Comparison of ENCODE assay signal across 26 mouse cellular contexts in the genomic region with DNA sequence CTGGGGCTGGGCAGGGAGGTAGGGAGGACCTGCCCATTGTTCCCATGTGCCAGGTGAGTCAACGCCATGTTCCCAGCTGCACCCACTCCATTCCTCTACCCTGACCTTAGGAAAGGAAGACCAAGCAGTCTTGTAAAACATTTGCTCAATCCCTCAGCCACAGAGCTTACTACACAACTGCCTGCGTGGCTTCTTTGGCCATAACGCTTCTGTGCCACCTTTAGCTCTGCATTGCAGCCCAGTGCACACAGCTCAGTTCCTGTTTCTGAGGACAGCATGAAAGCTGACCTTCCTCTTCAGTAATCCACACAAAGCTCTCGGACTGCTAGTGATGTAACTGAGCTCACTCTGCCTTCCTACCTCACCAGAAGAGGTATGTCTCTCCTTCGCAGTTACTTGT. TPM values are rescaled to one million over a fixed set of nuclear protein-coding genes. Genes with fewer than 3 reads are reported as not detected.
A peak's percentile ranks its signal among the peaks of the same experiment; 100 is the strongest.
DNase-seq lines count a peak whose midpoint lies in the region; ATAC-seq and TF ChIP-seq lines count a peak whose summit lies in the region.
"Had no signal": no experiment of that assay in that cellular context is flagged by ENCODE, and none has a peak within 500 bp of the region (broad histone marks: within the 10 kb centered on the region; RNA-seq: fewer than 3 reads in every experiment).

No protein-coding gene starts in this region.

- no peak overlapping the region for H3K27ac ChIP-seq in liver, adult 2 months (replicated peaks; ENCODE audit: insufficient read depth, low read depth, low read length)
- H3K27ac ChIP-seq in liver, embryonic 11.5 days (ENCODE audit: low read depth, low read length): no peak overlapping the region
- H3K27ac ChIP-seq in spleen, adult 2 months (ENCODE audit: insufficient read depth, low read length): peak overlapping the region; percentile 43
- H3K27ac ChIP-seq: gastrocnemius, adult 2 months; heart, embryonic 15.5 days; hindbrain, postnatal 0 days; kidney, postnatal 0 days; liver, embryonic 13.5 days; midbrain, embryonic 15.5 days; neural tube, embryonic 15.5 days; stomach, embryonic 15.5 days had no signal

- no peak for TF ChIP-seq CTCF in liver, adult 2 months (IDR thresholded peaks at IDR 0.05; ENCODE audit: low read depth, low read length)
- TF ChIP-seq CTCF in spleen, adult 2 months (IDR thresholded peaks at IDR 0.05; ENCODE audit: extremely low read depth, insufficient read depth, insufficient read length, insufficient replicate concordance): no peak

- 94% methylated on average over 5 of the region's 5 CpGs for WGBS in liver, adult 2 months
- 77% methylated on average over 5 of the region's 5 CpGs for WGBS in liver, embryonic 11.5 days
- 52% methylated on average over 5 of the region's 5 CpGs for WGBS in spleen, adult 2 months

- H3K4me2 ChIP-seq in liver, embryonic 11.5 days: no peak overlapping the region
- H3K4me2 ChIP-seq: heart, embryonic 15.5 days; liver, embryonic 13.5 days; midbrain, embryonic 15.5 days; neural tube, embryonic 15.5 days; stomach, embryonic 15.5 days had no signal

- no peaks in the 10 kb centered on the region for H3K79me2 ChIP-seq in liver, adult 2 months (ENCODE audit: control insufficient read depth, insufficient read depth, low read length)

- no peak for ATAC-seq in liver, embryonic 11.5 days (replicated peaks; ENCODE audit: low FRiP score)
- no peak for ATAC-seq in CD4-positive, CD25-positive, alpha-beta regulatory T cell, adult 4 months
- ATAC-seq: hindbrain, postnatal 0 days; intestine, postnatal 0 days; midbrain, embryonic 15.5 days had no signal

- H3K9ac ChIP-seq in liver, adult 2 months (ENCODE audit: low read depth, low read length): no peak overlapping the region
- no peak overlapping the region for H3K9ac ChIP-seq in liver, embryonic 11.5 days (ENCODE audit: low read depth, low read length)
- H3K9ac ChIP-seq: heart, embryonic 15.5 days; liver, embryonic 13.5 days; midbrain, embryonic 15.5 days; neural tube, embryonic 15.5 days; stomach, embryonic 15.5 days had no signal

- no peaks in the 10 kb centered on the region for H3K27me3 ChIP-seq in liver, adult 2 months (ENCODE audit: control insufficient read depth, insufficient read depth, low read length)
- H3K27me3 ChIP-seq in liver, embryonic 11.5 days (replicated peaks; ENCODE audit: control insufficient read depth, insufficient read depth, low read length): no peaks in the 10 kb centered on the region
- H3K27me3 ChIP-seq in spleen, adult 2 months (ENCODE audit: control insufficient read depth, insufficient read depth, low read length): no peaks in the 10 kb centered on the region
- no peaks in the 10 kb centered on the region for H3K27me3 ChIP-seq in splenic B cell, adult 2 months (ENCODE audit: control insufficient read depth, insufficient read depth, low read length, poor library complexity, severe bottlenecking)
- H3K27me3 ChIP-seq: heart, embryonic 15.5 days; liver, embryonic 13.5 days; midbrain, embryonic 15.5 days; neural tube, embryonic 15.5 days; stomach, embryonic 15.5 days had no signal

- peak; percentile 12 for DNase-seq in liver, adult 2 months (ENCODE audit: extremely low read depth, low read depth, low spot score)
- DNase-seq in liver, embryonic 11.5 days (ENCODE audit: low spot score): no peak
- peak in 1 of 2 experiments; percentile 37 for DNase-seq in spleen, adult 2 months (ENCODE audit: low read depth in 1 of 2, low spot score in 2 of 2)
- DNase-seq in spleen, adult 12 weeks (ENCODE audit: low spot score): no peak
- peak; percentile 44 to 49 for DNase-seq in lung, postnatal 4 days
- DNase-seq in splenic B cell, adult 2 months (ENCODE audit: low read depth, low spot score): peak; percentile 65
- no peak for DNase-seq in layer of hippocampus, adult 8-10 months (ENCODE audit: low spot score in 2 of 2)
- DNase-seq: adrenal gland, postnatal 36 days; cerebellum, adult 2 months; cerebellum, postnatal 36 days; gastrocnemius, adult 2 months; heart, adult 11 months; heart, postnatal 4 days; left cerebral cortex, postnatal 4 days; liver, embryonic 13.5 days; right cerebral cortex, postnatal 4 days; thymus, adult 18-20 months; thymus, postnatal 4 days had no signal

- no peaks in the 10 kb centered on the region for H3K4me1 ChIP-seq in liver, adult 2 months (ENCODE audit: control insufficient read depth, insufficient read depth, low read length)
- peaks cover 5% of the 10 kb centered on the region; the same call in 1 of the 2 replicates for H3K4me1 ChIP-seq in liver, embryonic 11.5 days (replicated peaks; ENCODE audit: control insufficient read depth, insufficient read depth, low read length)
- H3K4me1 ChIP-seq in spleen, adult 2 months (ENCODE audit: control insufficient read depth, insufficient read depth, insufficient read length): peaks cover 3% of the 10 kb centered on the region; the same call in 1 of the 2 replicates
- H3K4me1 ChIP-seq: heart, embryonic 15.5 days; midbrain, embryonic 15.5 days; neural tube, embryonic 15.5 days; stomach, embryonic 15.5 days had no signal

- H3K36me3 ChIP-seq in liver, adult 2 months (ENCODE audit: control insufficient read depth, insufficient read depth, low read length): peaks cover 49% of the 10 kb centered on the region
- peaks cover 14% of the 10 kb centered on the region for H3K36me3 ChIP-seq in liver, embryonic 11.5 days (ENCODE audit: control insufficient read depth, insufficient read depth, low read length)
- peaks cover 51% of the 10 kb centered on the region for H3K36me3 ChIP-seq in spleen, adult 2 months (ENCODE audit: control insufficient read depth, insufficient read depth, low read length)
- H3K36me3 ChIP-seq in splenic B cell, adult 2 months (ENCODE audit: control insufficient read depth, insufficient read depth, low read length, poor library complexity, severe bottlenecking): peaks cover 16% of the 10 kb centered on the region

- no peaks in the 10 kb centered on the region for H3K9me3 ChIP-seq in liver, embryonic 11.5 days (ENCODE audit: control insufficient read depth, low read length)
- H3K9me3 ChIP-seq: heart, embryonic 15.5 days; midbrain, embryonic 15.5 days; neural tube, embryonic 15.5 days; stomach, embryonic 15.5 days had no signal

- H3K4me3 ChIP-seq in liver, adult 2 months (ENCODE audit: insufficient read depth, low read depth, low read length): no peak overlapping the region
- no peak overlapping the region for H3K4me3 ChIP-seq in liver, embryonic 11.5 days (ENCODE audit: low read depth, low read length)
- H3K4me3 ChIP-seq in spleen, adult 2 months (ENCODE audit: extremely low read depth, insufficient read depth, insufficient read length): no peak overlapping the region
- H3K4me3 ChIP-seq: gastrocnemius, adult 2 months; heart, embryonic 15.5 days; liver, embryonic 13.5 days; midbrain, embryonic 15.5 days; neural tube, embryonic 15.5 days; stomach, embryonic 15.5 days had no signal

- TF ChIP-seq POLR2A in liver, adult 2 months (IDR thresholded peaks at IDR 0.05; ENCODE audit: extremely low read depth, insufficient read depth, low read length): no peak
- TF ChIP-seq POLR2A in spleen, adult 2 months (IDR thresholded peaks at IDR 0.05; ENCODE audit: low read depth, low read length): no peak

RNA-seq across cellular contexts. Expression of a gene that starts 15.4 kb away (rescaled TPM):
- total RNA-seq in liver, adult 2 months (2014; rRNA removed): 14.5 and 16.6 TPM in 2 replicates
- 14.4 and 18.8 TPM in 2 replicates for polyA plus RNA-seq in liver, adult 2 months (2012; rRNA removed)
- polyA plus RNA-seq in liver, embryonic 11.5 days (2014; fragmentation: Nextera tagmentation; extraction: Ambion mirVana): 13.8 and 16.3 TPM in 2 replicates
- 42.5 and 51.1 TPM in 2 replicates for polyA plus RNA-seq in spleen, adult 2 months (2012; rRNA removed)
- polyA plus RNA-seq in CD4-positive, CD25-positive, alpha-beta regulatory T cell, adult 4 months (2017; shearing (Covaris generic)): 10 to 100 TPM; 41.8 to 62.5 TPM
- 10 to 100 TPM; 39.2 to 46.1 (median 43.9) TPM for total RNA-seq in layer of hippocampus, adult 8-10 months (2022)

RNA-seq across cellular contexts. Expression of a gene that starts 17.7 kb away (rescaled TPM):
- total RNA-seq in liver, adult 2 months (2014; rRNA removed): 1.9 and 2.1 TPM in 2 replicates
- 1.4 and 2.0 TPM in 2 replicates for polyA plus RNA-seq in liver, adult 2 months (2012; rRNA removed)
- 27.9 and 32.5 TPM in 2 replicates for polyA plus RNA-seq in liver, embryonic 11.5 days (2014; fragmentation: Nextera tagmentation; extraction: Ambion mirVana)
- polyA plus RNA-seq in spleen, adult 2 months (2012; rRNA removed): 11.9 and 13.0 TPM in 2 replicates
- polyA plus RNA-seq in CD4-positive, CD25-positive, alpha-beta regulatory T cell, adult 4 months (2017; shearing (Covaris generic)): 10 to 100 TPM; 99.5 TPM
- total RNA-seq in layer of hippocampus, adult 8-10 months (2022): 10 to 100 TPM in 1 of 4 experiments, 1 to 10 TPM in 3; 7.5 to 12.1 (median 8.4) TPM

Comparison
In these comparisons a context has a peak if more than half of its experiments do, and no peak if none do; other contexts are left out.
1. DNase-seq: peak in liver, adult 2 months (single experiment), lung, postnatal 4 days (2 of 2) and splenic B cell, adult 2 months (single experiment); none in liver, embryonic 11.5 days (single experiment), spleen, adult 12 weeks (single experiment) and layer of hippocampus, adult 8-10 months (0 of 2).